Mouse (Mus musculus) ES-Bruce4 (cell line): Measurements from ENCODE around the gene Ube2k. TPM values are rescaled to one million over a fixed set of nuclear protein-coding genes. Genes with fewer than 3 reads are reported as not detected.

Experiments
- H3K27ac ChIP-seq: 2 replicates; pipeline ENCODE4 v1.5.1; 2012; ENCODE audit warnings: low read length, inconsistent platforms; ENCODE audit not compliant: insufficient read depth
- H3K27me3 ChIP-seq: 2 replicates; pipeline ENCODE4 v1.6.1; 2012; ENCODE audit warnings: mild to moderate bottlenecking, low read length, inconsistent platforms; ENCODE audit not compliant: control insufficient read depth, poor library complexity, insufficient read depth, severe bottlenecking
- H3K36me3 ChIP-seq: 2 replicates; pipeline ENCODE4 v1.6.1; 2012; ENCODE audit warnings: inconsistent platforms, mild to moderate bottlenecking, low read length, moderate library complexity; ENCODE audit not compliant: control insufficient read depth, poor library complexity, insufficient read depth, severe bottlenecking
- H3K4me1 ChIP-seq: one replicate; pipeline ENCODE4 v1.8.1; 2011; ENCODE audit warnings: low read length; ENCODE audit not compliant: control insufficient read depth, insufficient read depth
- H3K4me3 ChIP-seq: 2 replicates; pipeline ENCODE4 v1.5.1; 2011; ENCODE audit warnings: low read depth, mild to moderate bottlenecking, low read length
- H3K9ac ChIP-seq: 2 replicates; pipeline ENCODE4 v1.6.1; 2012; ENCODE audit warnings: low read depth, mild to moderate bottlenecking, inconsistent platforms; ENCODE audit not compliant: poor library complexity, severe bottlenecking
- H3K9me3 ChIP-seq: replicated peaks from 2 replicates; pipeline ENCODE4 v1.6.1; 2012; ENCODE audit warnings: mild to moderate bottlenecking, low read length, inconsistent platforms; ENCODE audit not compliant: control insufficient read depth, poor library complexity, insufficient read depth, severe bottlenecking
- CTCF ChIP-seq: IDR thresholded peaks from one replicate; pipeline ENCODE4 v1.8.1; 2011; ENCODE audit warnings: low read depth, low read length
- EP300 ChIP-seq: IDR thresholded peaks from 2 replicates; pipeline ENCODE4 v1.6.1; 2011; ENCODE audit warnings: low read depth, low read length; ENCODE audit not compliant: insufficient read depth
- POLR2A ChIP-seq: IDR thresholded peaks from one replicate; pipeline ENCODE4 v1.8.1; 2011; ENCODE audit warnings: low read length; ENCODE audit not compliant: insufficient read depth
- polyA plus RNA-seq: library from polyadenylated mRNA; stranded (reverse); fragments of >200 nt; gene quantifications from 2 replicates; pipeline ENCODE4 v1.2.4, GENCODE M21; 2011; ENCODE audit warnings: low read depth; ENCODE audit not compliant: missing spikeins, insufficient read depth, insufficient read length

The Ube2k gene
- polyA plus RNA-seq, 1 experiment = 282 TPM

DNA sequence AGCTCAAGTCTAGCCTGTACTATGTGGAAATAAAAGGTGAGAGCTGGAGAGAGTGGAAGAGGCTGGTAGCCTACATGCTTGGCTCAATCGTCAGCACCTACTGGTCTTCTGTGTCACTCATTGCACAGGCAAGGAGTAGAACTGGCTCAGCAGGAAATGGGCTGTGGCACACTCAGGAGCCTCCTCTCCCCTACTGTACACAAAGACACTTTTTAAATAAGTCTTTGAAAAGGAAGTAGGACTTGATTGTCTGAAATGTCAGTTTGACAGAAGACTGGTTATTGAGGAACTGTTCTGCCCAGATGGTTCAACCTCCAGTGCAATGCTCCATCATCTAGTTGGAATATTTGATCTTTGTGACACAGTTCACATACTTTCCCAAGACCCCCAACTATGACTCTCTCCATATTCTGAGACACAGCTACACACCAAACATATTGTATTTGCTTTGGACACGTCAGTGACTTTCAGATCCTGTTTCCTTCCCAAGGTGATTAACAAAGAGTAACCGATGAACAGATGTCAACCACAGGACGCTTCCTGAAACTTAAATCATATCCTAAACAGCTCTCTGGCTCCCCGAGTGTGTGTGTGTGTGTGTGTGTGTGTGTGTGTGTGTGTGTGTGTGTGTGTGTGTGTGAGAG is 22.3 kb upstream of the Ube2k start:
- no peak overlapping the region for H3K27ac ChIP-seq
- no peak overlapping the region for H3K4me3 ChIP-seq
- H3K9ac ChIP-seq = no peak overlapping the region
- no peaks in the 10 kb centered on the region for H3K4me1 ChIP-seq
- H3K27me3 ChIP-seq = no peaks in the 10 kb centered on the region
- H3K9me3 ChIP-seq = no peaks in the 10 kb centered on the region
- TF ChIP-seq EP300 (no peak), CTCF (no peak), POLR2A (no peak)
- H3K36me3 ChIP-seq = no peaks in the 10 kb centered on the region

DNA sequence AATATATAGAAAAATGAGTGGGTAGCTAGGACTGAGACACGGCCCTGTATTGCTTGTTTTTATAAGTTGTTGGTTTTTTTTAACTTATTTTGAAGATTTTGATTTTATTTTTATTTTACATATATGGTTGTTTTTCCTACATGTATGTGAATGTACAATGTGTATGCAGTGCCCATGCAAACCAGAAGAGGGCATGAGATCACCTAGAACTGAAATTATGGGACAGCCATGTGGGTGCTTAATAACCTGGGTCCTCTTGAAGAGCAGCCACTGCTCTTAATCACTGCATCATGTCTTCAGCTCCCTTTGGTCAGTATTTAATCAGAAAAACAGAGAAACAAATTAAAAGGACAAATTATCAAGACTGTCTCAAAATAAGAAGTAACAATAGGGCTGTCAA is 15.2 kb upstream of the Ube2k start:
- H3K4me1 ChIP-seq = peaks cover 2% of the 10 kb centered on the region
- no peaks in the 10 kb centered on the region for H3K27me3 ChIP-seq
- no peaks in the 10 kb centered on the region for H3K36me3 ChIP-seq
- H3K4me3 ChIP-seq = no peak overlapping the region
- H3K27ac ChIP-seq = no peak overlapping the region
- H3K9ac ChIP-seq = no peak overlapping the region
- H3K9me3 ChIP-seq = no peaks in the 10 kb centered on the region
- TF ChIP-seq CTCF (no peak), EP300 (no peak), POLR2A (no peak)

DNA sequence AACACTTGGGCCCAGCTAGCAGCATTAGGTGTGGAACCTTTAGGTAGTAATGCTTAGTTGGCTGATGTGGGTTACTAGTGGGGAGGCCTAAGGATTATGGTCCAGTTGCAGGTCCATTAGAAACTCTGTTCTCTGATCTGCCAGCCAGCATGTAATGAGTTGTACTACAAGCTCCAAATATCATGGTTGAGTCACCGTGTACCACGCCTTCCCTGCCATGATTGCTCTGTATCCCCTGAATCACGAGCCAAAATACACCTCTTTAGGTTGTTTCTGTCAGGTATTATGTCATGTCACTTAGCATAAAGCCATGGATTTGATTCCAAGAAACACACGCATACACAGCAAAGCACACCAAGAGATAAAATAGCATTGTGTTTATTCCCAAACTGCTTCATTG is 12.2 kb upstream of the Ube2k start:
- Histone ChIP-seq H3K27ac (peak overlapping the region; percentile 96), H3K36me3 (no peaks in the 10 kb centered on the region), H3K4me1 (peaks cover 5% of the 10 kb centered on the region), H3K4me3 (no peak overlapping the region), H3K9me3 (no peaks in the 10 kb centered on the region), H3K27me3 (no peaks in the 10 kb centered on the region), H3K9ac (no peak overlapping the region)
- TF ChIP-seq POLR2A (no peak), CTCF (no peak), EP300 (no peak)

DNA sequence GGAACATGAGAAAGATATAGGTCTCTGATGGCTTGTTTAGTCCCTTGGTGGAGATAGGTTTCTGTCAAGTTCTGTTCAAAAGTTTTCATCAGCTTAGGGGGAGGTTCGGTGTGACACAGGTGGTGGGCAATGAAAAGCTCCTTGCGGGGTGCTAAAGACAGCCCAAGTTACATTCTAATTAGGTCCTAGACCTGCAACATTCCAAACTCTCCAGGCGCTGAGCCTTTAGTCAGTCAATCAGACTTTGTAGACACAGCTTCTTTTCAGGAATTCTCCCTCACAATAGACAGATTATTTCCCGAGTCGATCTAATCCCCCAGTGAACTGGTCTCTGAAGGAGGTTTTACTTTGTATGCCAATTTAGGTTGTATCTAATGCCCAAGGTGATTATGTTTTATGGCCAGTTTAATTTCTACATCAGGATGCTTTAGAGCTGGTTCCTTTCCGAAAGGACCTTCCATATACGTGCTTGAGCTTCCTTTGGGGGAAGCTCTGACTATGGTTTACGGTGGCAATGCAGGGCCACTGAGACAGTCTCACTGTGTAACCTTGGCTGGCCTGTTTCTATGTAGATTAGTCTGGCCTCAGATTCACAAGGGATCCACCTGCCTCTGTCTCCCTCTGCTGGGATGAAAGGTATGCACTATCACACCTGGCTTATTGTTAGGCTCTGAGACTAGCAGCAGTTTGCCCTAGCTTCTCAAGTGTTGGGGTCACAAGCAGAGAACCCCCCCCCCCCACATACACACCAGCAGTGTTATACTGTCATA is 11.2 kb upstream of the Ube2k start:
- TF ChIP-seq CTCF (peak; percentile 57), EP300 (peak; percentile 76), POLR2A (no peak)
- Histone ChIP-seq H3K4me1 (peaks cover 5% of the 10 kb centered on the region), H3K9me3 (no peaks in the 10 kb centered on the region), H3K27ac (peak overlapping the region; percentile 96), H3K4me3 (no peak overlapping the region), H3K27me3 (no peaks in the 10 kb centered on the region), H3K9ac (no peak overlapping the region; the same call in 1 of the 2 replicates), H3K36me3 (no peaks in the 10 kb centered on the region)

DNA sequence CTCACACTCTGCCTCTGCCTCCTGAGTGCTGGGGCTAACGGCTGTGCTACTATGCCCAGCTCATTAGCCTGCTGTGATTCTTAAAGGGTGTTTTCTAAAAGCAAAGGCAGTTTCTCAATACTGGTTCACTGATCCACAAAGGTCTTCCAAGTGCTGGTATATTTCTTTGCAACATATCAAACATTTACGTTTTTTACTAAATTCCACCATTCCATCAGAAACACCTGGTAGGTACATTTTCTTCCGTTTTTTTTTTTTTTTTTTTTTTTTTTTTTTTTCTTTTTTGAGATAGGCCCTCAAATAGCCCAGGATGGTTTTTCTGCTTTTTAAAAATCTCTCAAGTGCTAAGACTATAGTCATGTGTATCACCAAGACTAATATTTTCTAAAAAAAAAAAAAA is 5.8 kb upstream of the Ube2k start:
- no peak overlapping the region for H3K9ac ChIP-seq
- no peaks in the 10 kb centered on the region for H3K27me3 ChIP-seq
- H3K27ac ChIP-seq = no peak overlapping the region
- H3K4me3 ChIP-seq = no peak overlapping the region
- H3K9me3 ChIP-seq = no peaks in the 10 kb centered on the region
- TF ChIP-seq POLR2A (no peak), CTCF (no peak)
- no peaks in the 10 kb centered on the region for H3K36me3 ChIP-seq
- H3K4me1 ChIP-seq = peaks cover 5% of the 10 kb centered on the region

DNA sequence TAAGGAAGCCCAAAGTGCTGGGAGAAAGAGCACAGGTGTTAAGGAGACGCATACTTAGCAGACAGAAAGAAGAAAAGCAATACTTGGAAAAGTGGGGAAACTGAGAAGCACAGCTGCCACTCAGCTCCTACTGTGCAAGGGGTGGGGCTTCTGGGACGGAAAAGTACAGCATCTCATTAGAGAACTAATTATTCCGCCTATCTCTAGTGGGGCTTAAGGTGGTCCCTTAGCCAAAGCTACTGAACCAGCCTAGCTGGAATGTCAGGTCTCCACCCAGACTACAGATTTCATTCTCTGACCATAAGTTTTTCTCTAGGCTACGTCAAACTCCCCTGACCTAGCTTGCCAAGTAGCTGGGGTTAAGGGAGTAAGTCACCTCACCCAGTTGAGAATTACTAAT is 2.5 kb upstream of the Ube2k start:
- H3K27me3 ChIP-seq = no peaks in the 10 kb centered on the region
- TF ChIP-seq EP300 = no peak
- TF ChIP-seq CTCF = no peak
- no peak for TF ChIP-seq POLR2A
- peak overlapping the region; percentile 39; the same call in 1 of the 2 replicates for H3K9ac ChIP-seq
- H3K36me3 ChIP-seq = no peaks in the 10 kb centered on the region; the same call in none of the 2 replicates
- H3K27ac ChIP-seq = peak overlapping the region; percentile 94
- H3K9me3 ChIP-seq = no peaks in the 10 kb centered on the region
- no peak overlapping the region for H3K4me3 ChIP-seq
- no peaks in the 10 kb centered on the region for H3K4me1 ChIP-seq
